Mouse (Mus musculus) cerebral cortex, adult 2 months (tissue): ENCODE measurements around the gene Sod3.

Experiments used
- WGBS: fragments of 180-500 bp; shearing (Covaris S2); methylation state at CpG from one replicate; pipeline ENCODE4 v1.1.7; 2018; 5-methylcytosine and 5-hydroxymethylcytosine counted together

Sod3 gene

DNA sequence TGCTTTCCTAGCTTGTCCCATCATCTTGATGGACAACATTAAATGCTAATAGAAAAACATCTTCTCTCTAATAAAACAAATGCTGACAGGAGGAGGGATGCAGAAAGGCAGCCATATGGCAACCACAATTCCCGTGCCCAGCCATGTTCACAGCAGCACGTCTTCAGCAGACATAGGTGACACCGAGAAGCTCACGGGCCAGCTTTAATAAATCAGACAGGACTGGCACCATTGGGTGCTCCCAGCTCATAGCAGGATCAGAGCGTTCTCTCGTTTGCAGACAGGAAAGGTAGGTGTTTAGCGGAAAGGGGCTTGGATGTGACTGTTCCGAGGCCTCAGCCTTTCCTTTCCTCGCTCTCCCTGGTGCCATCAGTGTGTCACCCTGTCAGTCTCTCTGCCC is 12.3 kb downstream of the Sod3 start:
- WGBS = 91% methylated on average over 9 of the region's 9 CpGs

GRCm38 (mm10) chr5:52382837-52383236 is 19.2 kb downstream of the Sod3 start:
- 81% methylated on average over 8 of the region's 8 CpGs for WGBS

DNA sequence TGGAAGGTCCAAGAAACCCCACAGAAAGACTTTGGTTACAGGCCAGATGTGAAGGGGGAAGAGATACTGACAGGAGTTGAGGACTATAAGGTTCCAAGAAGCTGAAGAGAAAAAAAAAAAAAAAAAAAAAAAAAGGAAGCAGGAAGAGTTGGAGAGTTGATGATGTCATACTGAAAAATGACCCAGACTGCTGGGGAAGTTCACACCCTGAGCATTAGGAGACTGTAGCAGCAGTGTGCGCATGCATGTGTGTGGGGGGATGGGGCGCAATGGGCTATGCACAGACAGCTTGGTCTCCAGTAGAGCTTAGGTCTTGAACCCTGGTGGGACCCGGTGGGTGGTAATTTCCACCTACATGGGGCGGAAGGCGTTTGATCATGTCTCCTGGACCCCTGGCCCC is 20.2 kb downstream of the Sod3 start:
- 93% methylated on average over 5 of the region's 5 CpGs for WGBS

DNA sequence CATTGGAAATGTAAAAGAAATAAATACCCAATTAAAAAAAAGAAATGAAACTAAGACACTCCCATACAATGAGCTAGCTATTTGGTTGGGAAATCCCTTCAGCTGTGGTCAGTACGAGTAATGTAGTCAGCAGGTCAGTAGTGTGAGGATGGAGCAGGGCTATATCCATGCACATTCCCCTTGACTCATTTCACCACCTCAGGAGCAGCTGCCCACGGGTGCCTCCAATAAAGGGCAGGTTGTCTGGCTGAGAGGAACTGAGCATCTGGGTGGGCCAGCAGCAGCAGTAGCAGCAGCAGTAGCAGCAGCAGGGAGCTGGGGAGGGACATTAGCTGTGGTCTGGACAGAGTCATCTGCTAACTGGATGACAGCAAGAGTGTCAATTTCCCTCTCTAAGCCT is 22.4 kb downstream of the Sod3 start:
- 78% methylated on average over 2 of the region's 2 CpGs for WGBS

- 46% methylated on average over 7 of the region's 7 CpGs for WGBS
These were observed 24.6 kb downstream of the Sod3 start for GRCm38 (mm10) chr5:52388092-52388749.

DNA sequence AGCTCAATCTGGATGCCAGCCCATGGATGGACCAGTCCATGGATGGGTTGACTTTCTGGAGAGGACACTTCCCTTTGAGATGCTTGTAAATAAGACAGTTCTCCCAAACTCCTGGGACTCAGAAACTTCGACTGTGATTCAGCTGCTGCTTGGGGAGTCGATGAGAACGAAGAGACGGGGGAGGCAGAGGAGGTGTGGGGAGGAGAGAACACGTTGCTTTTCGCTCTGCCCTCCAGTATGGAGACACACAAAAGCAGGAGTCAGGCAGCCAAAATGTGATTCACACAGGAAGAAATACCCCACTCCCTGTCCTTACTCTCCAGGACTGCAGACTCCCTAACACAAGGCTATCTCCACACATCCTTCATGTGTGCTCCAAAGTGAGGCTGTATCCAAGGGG is 26.8 kb downstream of the Sod3 start:
- 42% methylated on average over 6 of the region's 6 CpGs for WGBS

DNA sequence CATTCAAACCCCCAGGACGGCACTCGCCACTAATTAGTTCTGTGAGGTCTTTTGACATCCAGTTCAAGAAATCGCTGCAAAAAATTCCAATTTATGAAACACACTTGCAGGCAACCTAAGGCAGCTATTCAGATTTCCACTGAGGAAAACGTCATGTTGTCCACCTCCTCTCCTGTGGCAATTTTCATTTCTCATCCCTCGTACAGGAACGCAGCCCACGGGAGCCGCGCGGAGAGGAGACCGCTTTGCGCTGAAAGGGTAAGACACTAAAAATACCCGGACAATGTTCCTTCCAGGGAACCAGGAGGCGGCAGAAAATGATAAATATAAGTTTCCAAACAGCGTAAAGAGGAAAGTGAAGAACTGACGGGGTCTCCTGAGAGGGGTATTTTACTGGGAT is 27.9 kb downstream of the Sod3 start:
- WGBS = 39% methylated on average over 16 of the region's 16 CpGs

- WGBS = 42% methylated on average over 4 of the region's 4 CpGs
These were observed 30.2 kb downstream of the Sod3 start for GRCm38 (mm10) chr5:52393756-52394155.

- WGBS = 87% methylated on average over 8 of the region's 8 CpGs
These were observed 40.8 kb downstream of the Sod3 start for GRCm38 (mm10) chr5:52404373-52404772.

GRCm38 (mm10) chr5:52408668-52409315 is 45.2 kb downstream of the Sod3 start:
- 64% methylated on average over 7 of the region's 7 CpGs for WGBS

DNA sequence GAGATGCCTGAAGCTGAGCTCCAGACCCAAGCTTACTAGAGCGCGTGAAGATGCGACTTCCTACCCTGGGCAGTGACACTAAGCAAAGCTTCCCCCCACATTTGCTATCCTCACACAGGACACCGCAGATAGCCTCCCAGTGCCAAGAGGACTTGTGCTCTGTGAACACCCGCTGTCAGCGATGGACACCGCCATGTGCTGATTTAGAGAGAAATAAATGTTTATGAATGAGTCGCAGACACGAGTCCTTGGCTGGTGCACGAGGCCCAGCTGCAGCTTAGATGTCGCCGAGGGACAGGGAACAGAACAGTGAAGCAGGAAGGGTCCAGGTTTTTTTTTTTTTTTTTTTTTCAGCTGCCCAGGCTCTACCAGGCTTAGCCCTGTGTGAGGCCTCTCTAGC is 46.6 kb downstream of the Sod3 start:
- 76% methylated on average over 12 of the region's 12 CpGs for WGBS

DNA sequence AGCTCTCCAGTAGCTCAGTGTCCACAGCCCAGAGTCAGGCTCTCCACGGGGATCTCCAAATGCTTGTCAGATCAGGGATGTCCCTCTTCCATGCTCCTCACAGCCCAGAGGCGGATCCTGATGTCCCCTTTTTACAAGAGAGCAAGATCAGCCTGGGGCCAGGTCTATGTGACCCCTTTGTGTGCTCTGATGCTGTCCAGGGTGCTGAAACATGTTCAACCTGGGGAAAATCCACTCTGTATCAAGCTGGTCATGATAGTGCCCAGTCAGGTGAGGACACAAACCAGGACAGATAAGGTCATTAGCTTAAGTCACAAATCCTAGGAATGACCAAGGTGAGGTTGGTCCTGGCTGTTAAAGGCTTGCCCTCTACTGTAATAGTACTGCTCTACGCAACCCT is 48.0 kb downstream of the Sod3 start:
- 78% methylated on average over 3 of the region's 3 CpGs for WGBS

DNA sequence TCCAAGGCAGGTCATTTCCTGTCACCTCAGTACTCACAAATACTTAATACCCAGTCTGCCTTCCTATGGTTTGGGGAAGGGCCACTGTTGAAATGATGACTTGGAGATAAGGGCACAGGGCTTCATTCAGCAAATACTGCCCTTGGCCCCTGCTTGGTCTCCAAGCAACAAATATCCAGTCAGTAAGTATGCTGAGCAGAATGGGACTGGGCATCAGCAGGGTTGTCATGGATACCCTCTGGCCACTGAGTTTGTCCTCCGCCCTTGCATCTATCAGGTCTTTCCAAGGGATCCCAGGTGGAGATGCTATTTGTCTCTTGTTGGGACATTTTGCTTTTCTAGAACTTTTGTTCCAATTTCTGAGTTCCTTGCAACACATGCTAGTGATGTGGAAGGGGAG is 51.6 kb downstream of the Sod3 start:
- 82% methylated on average over 1 of the region's 1 CpGs for WGBS

- 86% methylated on average over 6 of the region's 6 CpGs for WGBS
These were observed 52.3 kb downstream of the Sod3 start for GRCm38 (mm10) chr5:52415917-52416316.

GRCm38 (mm10) chr5:52416485-52416884 is 52.9 kb downstream of the Sod3 start:
- 75% methylated on average over 2 of the region's 2 CpGs for whole genome bisulfite sequencing
